In genomic region chr6:140622391-140623225, GRCm38 (mm10) we compare ENCODE assay signal across 8 mouse cellular contexts. TPM values are rescaled to one million over a fixed set of nuclear protein-coding genes. Genes with fewer than 3 reads are reported as not detected.
A peak's percentile ranks its signal among the peaks of the same experiment; 100 is the strongest.
DNase-seq lines count a peak whose midpoint lies in the region; ATAC-seq and TF ChIP-seq lines count a peak whose summit lies in the region.

Gene Aebp2, plus strand, starts transcription at chr6:140622663.

- TF ChIP-seq EP300 in heart, postnatal 0 days (IDR thresholded peaks at IDR 0.05; ENCODE audit: low read depth), result no peak

- WGBS in lung, embryonic 15.5 days, result 38% methylated on average over 30 of the region's 30 CpGs
- WGBS in forebrain, embryonic 10.5 days, result 53% methylated on average over 30 of the region's 30 CpGs
- 46% methylated on average over 30 of the region's 30 CpGs for WGBS in heart, postnatal 0 days

- peak within 1 kb of the TSS; percentile 99 for H3K4me3 ChIP-seq in lung, embryonic 15.5 days
- peak within 1 kb of the TSS; percentile 97 for H3K4me3 ChIP-seq in forebrain, embryonic 10.5 days
- H3K4me3 ChIP-seq in heart, postnatal 0 days (ENCODE audit: low read depth, low read length), result peak within 1 kb of the TSS; percentile 89
- H3K4me3 ChIP-seq in megakaryocyte, embryonic 14.5 days (replicated peaks), result peak within 1 kb of the TSS; percentile 98

- peaks cover 31% of the 10 kb centered on the region for H3K4me1 ChIP-seq in lung, embryonic 15.5 days
- H3K4me1 ChIP-seq in forebrain, embryonic 10.5 days, result peaks cover 33% of the 10 kb centered on the region
- peaks cover 26% of the 10 kb centered on the region for H3K4me1 ChIP-seq in heart, postnatal 0 days (ENCODE audit: control insufficient read depth, insufficient read depth)
- peaks cover 59% of the 10 kb centered on the region for H3K4me1 ChIP-seq in megakaryocyte, embryonic 14.5 days

- H3K4me2 ChIP-seq in lung, embryonic 15.5 days, result peak within 1 kb of the TSS; percentile 68
- H3K4me2 ChIP-seq in heart, postnatal 0 days (ENCODE audit: low read depth, low read length), result peak within 1 kb of the TSS; percentile 76

- H3K9me3 ChIP-seq in lung, embryonic 15.5 days, result no peaks in the 10 kb centered on the region
- no peaks in the 10 kb centered on the region for H3K9me3 ChIP-seq in forebrain, embryonic 10.5 days
- H3K9me3 ChIP-seq in heart, postnatal 0 days (replicated peaks; ENCODE audit: control insufficient read depth, low read length), result no peaks in the 10 kb centered on the region
- no peaks in the 10 kb centered on the region for H3K9me3 ChIP-seq in megakaryocyte, embryonic 14.5 days

- no peaks in the 10 kb centered on the region for H3K36me3 ChIP-seq in lung, embryonic 15.5 days
- no peaks in the 10 kb centered on the region; the same call in 1 of the 2 replicates for H3K36me3 ChIP-seq in forebrain, embryonic 10.5 days (replicated peaks)
- no peaks in the 10 kb centered on the region for H3K36me3 ChIP-seq in heart, postnatal 0 days (replicated peaks; ENCODE audit: control insufficient read depth, insufficient read depth, low read length)
- H3K36me3 ChIP-seq in megakaryocyte, embryonic 14.5 days (replicated peaks; ENCODE audit: low read length), result peaks cover 3% of the 10 kb centered on the region

- H3K27me3 ChIP-seq in lung, embryonic 15.5 days, result no peaks in the 10 kb centered on the region
- peaks cover 20% of the 10 kb centered on the region for H3K27me3 ChIP-seq in forebrain, embryonic 10.5 days (ENCODE audit: poor library complexity, severe bottlenecking)
- no peaks in the 10 kb centered on the region for H3K27me3 ChIP-seq in heart, postnatal 0 days (ENCODE audit: control insufficient read depth, insufficient read depth, low read length)
- no peaks in the 10 kb centered on the region for H3K27me3 ChIP-seq in megakaryocyte, embryonic 14.5 days (replicated peaks)

- no peak for ATAC-seq in lung, embryonic 15.5 days (ENCODE audit: borderline replicate concordance, extremely low read depth, low FRiP score, low TSS enrichment)
- ATAC-seq in heart, postnatal 0 days (ENCODE audit: insufficient read depth, low read depth), result no peak

- DNase-seq in lung, postnatal 14 days, result no peak
- DNase-seq in adrenal gland, adult 2 months, result peak; percentile 13
- DNase-seq in forebrain, embryonic 10.5 days (ENCODE audit: extremely low spot score, low spot score), result no peak
- DNase-seq in heart, postnatal 0 days (ENCODE audit: low spot score), result no peak
- peak in 1 of 2 experiments; percentile 35 for DNase-seq in layer of hippocampus, postnatal 14 days (ENCODE audit: low spot score in 2 of 2)
- peak; percentile 16 to 52 for DNase-seq in thymus, postnatal 36 days

- H3K27ac ChIP-seq in lung, embryonic 15.5 days, result peak within 1 kb of the TSS; percentile 95
- H3K27ac ChIP-seq in forebrain, embryonic 10.5 days, result peak within 1 kb of the TSS; percentile 98
- H3K27ac ChIP-seq in heart, postnatal 0 days (ENCODE audit: low read depth), result peak within 1 kb of the TSS; percentile 90

- no peak for TF ChIP-seq CTCF in heart, postnatal 0 days (IDR thresholded peaks at IDR 0.05; ENCODE audit: low read depth)

- peak within 1 kb of the TSS; percentile 92 for H3K9ac ChIP-seq in lung, embryonic 15.5 days
- H3K9ac ChIP-seq in heart, postnatal 0 days (replicated peaks; ENCODE audit: low read depth, low read length), result peak within 1 kb of the TSS; percentile 91

RNA-seq across cellular contexts. Expression of gene Aebp2, which starts in this region (rescaled TPM):
- 8.6 and 11.5 TPM in 2 replicates for polyA plus RNA-seq in lung, embryonic 15.5 days (2015; fragmentation: Nextera tagmentation; extraction: Ambion mirVana)
- 10 to 100 TPM; 40.5 to 45.9 TPM for total RNA-seq in adrenal gland, adult 2 months (2021)
- polyA plus RNA-seq in adrenal gland, adult 2 months (2012; rRNA removed), result 18.9 and 19.4 TPM in 2 replicates
- 9.6 and 11.5 TPM in 2 replicates for polyA plus RNA-seq in forebrain, embryonic 10.5 days (2016; fragmentation: Nextera tagmentation; extraction: Ambion mirVana)
- 14.8 and 23.8 TPM in 2 replicates for total RNA-seq in heart, postnatal 0 days (2014; rRNA removed; ENCODE audit: low replicate concordance)
- polyA plus RNA-seq in heart, postnatal 0 days (2015; fragmentation: Nextera tagmentation; extraction: Ambion mirVana), result 5.2 and 5.4 TPM in 2 replicates
- 10 to 100 TPM; 50.6 to 51.5 TPM for total RNA-seq in layer of hippocampus, postnatal 14 days (2021)
- 5.5 and 10.2 TPM in 2 replicates for polyA plus RNA-seq in megakaryocyte, embryonic 14.5 days (2012; ENCODE audit: insufficient read depth, low replicate concordance)

Comparison
In these comparisons a context has a peak if more than half of its experiments do, and no peak if none do; other contexts are left out.
1. DNase-seq: peak in adrenal gland, adult 2 months (single experiment) and thymus, postnatal 36 days (2 of 2); none in lung, postnatal 14 days (single experiment), forebrain, embryonic 10.5 days (single experiment) and heart, postnatal 0 days (single experiment).
2. Peak in every context shown above with its lines, with median percentiles within 50 percentile points of each other: H3K27ac ChIP-seq and H3K4me3 ChIP-seq.